Mouse (Mus musculus) MEL-GATA-1-ER (cell line): ENCODE measurements around the gene Kif18b.
A peak's percentile ranks its signal among the peaks of the same experiment; 100 is the strongest.

ENCODE experiments used
- DNase-seq: peaks from one replicate; pipeline ENCODE4 v3.0.0-alpha.2; 2012; ENCODE audit warnings: low read depth; ENCODE audit errors: extremely low read depth

Gene Kif18b

DNA sequence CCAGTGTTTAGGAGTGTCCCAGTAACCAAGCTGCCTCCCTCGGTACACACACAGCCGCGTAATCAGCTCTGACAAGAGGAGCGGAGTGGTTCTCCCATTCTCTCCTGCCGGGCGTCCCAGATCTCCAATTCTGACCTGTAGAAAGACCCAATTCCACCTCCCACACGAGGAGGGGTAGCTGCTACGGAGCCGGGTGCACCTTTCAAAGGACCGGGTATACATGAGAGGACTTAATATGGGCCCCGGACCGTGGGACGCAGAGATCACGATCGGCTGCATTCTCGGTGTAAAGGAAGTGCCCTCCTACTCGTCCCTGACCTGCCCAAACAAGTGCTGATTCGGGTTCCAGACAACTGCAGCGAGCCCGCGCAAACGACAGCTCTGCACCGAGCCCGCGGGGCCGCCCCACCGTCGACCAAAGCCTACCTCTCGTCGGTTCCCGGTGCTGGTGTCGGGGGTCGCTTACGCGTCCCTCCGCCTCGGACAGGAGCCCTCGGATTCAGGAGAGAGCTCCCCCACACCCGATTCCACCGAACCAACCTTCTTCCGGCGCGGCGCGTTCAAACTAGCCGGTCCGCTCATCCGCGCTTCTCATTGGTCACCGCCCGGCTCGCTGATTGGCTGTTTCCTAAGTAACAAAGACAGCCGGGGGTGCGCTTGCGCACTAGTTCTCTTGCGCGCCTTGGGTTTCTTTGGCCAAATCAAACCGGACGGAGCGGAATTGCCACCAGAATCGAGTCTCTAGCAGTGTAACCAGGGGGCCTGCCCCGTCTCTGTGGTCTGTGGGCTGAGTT lies at the start of gene Kif18b:
Gene Kif18b (minus strand): TSS at position 568 of the 794 bp plus-strand sequence.
- DNase-seq, result peak; percentile 93

- DNase-seq, result no peak
Measured at GRCm38 (mm10) chr11:102972326-102972725, 47.4 kb upstream of the Kif18b start.

- DNase-seq, result no peak
Measured at GRCm38 (mm10) chr11:102971604-102972003, 46.7 kb upstream of the Kif18b start.

DNA sequence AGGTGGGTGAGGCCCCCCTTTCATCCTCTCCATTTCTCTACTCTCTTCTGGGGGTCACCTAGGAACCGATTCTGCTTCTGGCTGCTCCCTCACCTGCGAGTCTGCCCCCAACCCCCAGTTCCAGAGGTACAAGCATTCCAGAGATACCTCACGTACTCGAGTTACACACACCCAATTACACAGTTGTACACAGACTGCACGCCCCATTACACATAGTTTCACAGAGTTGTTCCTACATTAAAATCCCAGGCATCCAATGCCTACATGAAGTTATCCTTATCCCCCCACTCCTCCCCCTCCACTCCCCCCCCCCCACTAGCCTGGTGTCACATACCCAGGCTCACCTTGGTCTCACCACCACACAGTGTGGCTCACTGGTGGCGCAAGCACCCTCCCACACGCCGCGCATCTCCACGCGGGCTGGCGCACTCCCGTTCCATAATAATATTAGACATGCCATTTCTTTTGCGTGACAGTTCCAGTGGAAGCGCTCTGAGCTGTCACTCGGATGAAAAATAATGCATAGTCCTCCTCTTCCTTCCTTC lies 39.7 kb upstream of the Kif18b start:
- no peak for DNase-seq

DNA sequence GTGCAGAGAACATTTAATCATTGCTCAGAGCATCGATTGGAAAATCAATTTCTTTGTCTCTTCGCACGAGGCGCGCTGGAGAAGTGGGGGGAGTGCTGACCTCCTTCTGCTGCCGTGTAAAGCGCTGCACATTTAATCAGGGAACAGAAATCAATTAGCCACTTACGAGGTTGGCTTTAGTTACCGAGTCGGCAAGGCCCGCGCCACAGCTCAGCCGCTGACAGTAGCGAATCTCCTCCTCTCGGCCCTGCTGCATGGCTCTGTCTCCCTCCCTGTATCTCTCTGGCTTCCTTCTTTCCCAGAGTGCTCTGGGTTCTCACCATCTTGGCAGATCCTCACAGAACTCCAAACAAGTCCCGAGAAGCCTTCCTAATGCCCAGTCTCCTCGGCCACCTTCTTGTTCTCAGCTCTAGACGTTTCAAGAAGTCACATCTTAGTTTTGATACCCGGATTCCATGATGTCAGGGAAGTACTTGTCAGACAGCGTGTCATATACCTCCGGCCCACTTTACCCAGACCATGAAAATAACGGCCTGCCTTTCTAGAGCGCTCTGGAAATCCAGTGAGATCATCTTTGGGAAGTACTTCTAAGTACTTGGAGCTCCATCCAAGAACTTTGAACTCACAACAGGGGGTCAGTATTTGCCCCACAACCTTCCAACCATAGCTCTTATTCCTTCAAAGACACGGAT lies 39.1 kb upstream of the Kif18b start:
- DNase-seq, result no peak

- DNase-seq, result no peak
Measured at GRCm38 (mm10) chr11:102963246-102963854, 38.4 kb upstream of the Kif18b start.

- no peak for DNase-seq
Measured at GRCm38 (mm10) chr11:102962861-102963245, 37.9 kb upstream of the Kif18b start.

DNA sequence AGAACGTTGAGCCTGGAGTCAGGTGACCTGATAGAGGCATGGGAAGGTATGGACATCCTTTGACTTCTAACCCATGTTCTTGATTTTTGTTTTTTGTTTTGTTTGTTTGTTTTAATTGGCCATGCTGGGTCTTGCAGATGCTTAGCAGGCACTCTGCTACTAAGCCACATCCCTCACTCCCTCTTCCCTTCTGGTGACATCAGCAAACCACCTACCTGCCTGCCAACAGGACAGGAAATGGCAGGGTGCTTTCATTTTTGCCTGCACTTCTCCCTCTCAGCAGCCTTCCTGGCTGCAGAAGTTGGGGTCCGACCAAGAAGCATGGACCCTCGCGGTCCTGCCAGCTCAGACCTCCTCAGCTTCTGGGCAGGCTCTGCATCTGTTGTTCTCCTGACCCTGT lies 36.2 kb upstream of the Kif18b start:
- no peak for DNase-seq

DNA sequence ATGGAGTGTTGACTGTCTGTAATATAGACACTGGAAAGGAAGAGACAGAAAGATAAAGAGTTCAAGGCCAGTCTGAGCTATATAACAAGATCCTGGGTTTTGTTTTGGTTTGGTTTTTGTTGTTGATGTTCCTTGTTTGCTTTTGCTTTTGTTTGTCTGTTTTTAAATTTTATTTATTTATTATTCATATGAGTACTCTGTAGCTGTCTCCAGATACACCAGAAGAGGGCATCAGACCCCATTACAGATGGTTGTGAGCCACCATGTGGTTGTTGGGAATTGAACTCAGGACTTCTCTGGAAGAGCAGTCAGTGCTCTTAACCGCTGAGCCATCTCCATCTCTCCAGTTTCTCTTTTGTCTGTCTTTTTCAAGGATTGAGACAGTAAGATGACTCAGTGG lies 33.9 kb upstream of the Kif18b start:
- DNase-seq, result no peak

DNA sequence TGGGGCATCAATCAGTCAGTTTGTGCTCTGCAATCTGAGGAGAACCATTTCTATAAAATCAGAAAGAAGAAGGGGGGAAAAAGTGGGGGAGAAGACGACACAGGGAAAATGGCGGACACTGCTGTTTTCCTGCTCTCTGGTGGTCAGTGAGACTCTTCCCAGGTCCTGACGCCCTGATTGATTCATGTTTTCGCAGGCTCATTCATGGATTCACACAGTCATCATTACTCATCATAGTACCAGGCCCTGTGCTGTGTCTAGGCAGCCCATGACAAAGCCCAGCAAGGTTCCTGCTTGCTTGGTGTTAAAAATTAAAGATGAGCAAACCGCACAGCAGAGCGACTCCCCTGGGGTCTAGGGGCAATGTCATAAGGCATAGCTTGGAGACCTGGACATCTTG lies 33.5 kb upstream of the Kif18b start:
- DNase-seq, result no peak

DNA sequence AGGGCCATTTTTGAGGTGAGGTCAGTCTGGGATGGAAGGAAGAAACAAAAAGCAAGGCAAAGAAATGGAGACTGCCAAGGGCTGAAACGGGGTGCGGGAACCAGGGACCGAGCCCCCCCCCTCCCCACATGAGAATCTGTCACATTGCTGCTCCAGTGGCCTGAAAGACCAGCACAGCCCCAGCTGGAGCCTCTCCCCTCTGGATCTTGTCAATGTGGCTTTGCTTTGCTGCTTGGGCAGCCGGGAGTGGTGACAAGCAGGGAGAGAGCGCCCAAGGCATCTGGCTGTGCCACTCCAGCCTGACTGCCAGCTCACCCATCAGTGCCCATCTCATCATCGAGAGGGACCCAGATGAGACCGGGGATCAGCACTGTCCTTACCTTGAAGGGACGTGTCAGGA lies 32.8 kb upstream of the Kif18b start:
- DNase-seq, result no peak

GRCm38 (mm10) chr11:102956962-102957614 lies 32.2 kb upstream of the Kif18b start:
- DNase-seq, result no peak

DNA sequence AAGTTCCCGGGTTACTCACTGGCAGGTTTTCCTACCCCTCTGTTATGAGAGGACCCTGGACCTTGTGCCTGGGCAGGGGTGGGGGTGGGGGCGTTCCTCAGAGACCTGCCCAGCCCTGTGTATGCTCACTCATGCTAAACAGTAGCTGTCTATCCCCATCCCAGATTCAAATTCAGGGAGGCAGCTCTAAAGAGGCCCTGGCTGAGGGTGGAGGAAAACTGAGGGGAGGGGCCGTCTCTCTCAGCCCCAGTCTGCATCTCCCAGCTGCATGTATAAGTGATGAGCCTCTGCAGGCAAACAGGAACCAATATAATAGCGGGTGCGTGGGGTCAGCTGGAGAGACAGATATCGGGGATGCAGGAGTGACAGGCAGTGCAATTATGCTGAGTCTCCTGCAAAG lies 28.0 kb upstream of the Kif18b start:
- no peak for DNase-seq

GRCm38 (mm10) chr11:102948043-102948961 lies 23.4 kb upstream of the Kif18b start:
- DNase-seq, result no peak

GRCm38 (mm10) chr11:102946992-102947343 lies 22.0 kb upstream of the Kif18b start:
- DNase-seq, result no peak

GRCm38 (mm10) chr11:102946265-102946991 lies 21.5 kb upstream of the Kif18b start, which contains the start of gene C1ql1:
Gene C1ql1 (minus strand): TSS chr11:102946688.
- DNase-seq, result no peak

- DNase-seq, result no peak
Measured at GRCm38 (mm10) chr11:102945306-102946264, 20.7 kb upstream of the Kif18b start.

DNA sequence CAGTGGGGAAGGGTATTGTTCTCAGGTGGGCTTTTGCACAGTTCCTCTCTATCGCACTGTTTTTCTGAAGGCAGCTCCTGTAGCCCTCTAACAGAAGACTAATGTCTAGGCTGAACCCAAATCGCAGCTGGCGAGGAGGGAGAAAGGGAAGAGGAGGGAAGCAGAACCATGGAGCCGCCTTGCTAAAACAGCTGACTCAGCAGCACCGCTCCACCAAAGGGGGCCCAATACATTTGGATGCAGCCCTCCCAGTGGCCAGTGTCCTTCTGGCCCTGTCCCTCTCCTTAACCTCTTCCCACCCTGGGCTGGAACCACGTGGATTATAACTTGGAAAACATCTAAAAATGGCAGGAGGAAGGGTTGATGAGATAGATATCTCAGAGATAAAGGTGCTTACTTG lies 16.3 kb upstream of the Kif18b start:
- no peak for DNase-seq
